Mouse (Mus musculus) gastrocnemius, adult 8-10 months (tissue): ENCODE results near the gene Eps15. TPM values are rescaled to one million over a fixed set of nuclear protein-coding genes. Genes with fewer than 3 reads are reported as not detected.

ENCODE experiments used
- DNase-seq, 2 experiments: peaks; one replicate each; pipeline ENCODE4 v3.0.0; 2022; ENCODE audit warnings: low spot score in 2 of 2
- total RNA-seq, 4 experiments: library from RNA; stranded (reverse); gene quantifications; 2 replicates each; pipeline ENCODE4 v1.2.4; 2022

Eps15 gene
- total RNA-seq, 4 experiments from 2014 or later, result 80.2 to 94.6 (median 83.7) TPM

DNA sequence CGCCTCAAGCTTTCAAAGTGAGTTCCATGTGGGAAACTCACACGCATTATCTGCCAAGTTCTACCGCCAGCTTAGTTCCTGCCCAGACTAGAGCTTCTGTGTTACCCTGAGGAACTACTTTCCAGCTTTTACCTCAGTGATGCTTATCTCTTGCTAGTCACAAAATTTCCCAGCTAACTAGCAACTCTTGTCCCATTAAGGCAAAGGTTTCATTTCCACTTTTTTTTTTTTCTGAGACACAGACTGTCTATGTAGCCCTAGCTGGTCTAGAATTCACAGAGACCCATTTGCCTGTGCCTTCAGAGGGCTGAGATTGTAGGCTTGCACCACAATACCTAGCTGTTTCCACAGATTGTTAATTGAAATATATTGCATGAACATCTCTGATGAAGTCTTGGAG, 12.6 kb upstream of the Eps15 start:
- no peak for DNase-seq

DNA sequence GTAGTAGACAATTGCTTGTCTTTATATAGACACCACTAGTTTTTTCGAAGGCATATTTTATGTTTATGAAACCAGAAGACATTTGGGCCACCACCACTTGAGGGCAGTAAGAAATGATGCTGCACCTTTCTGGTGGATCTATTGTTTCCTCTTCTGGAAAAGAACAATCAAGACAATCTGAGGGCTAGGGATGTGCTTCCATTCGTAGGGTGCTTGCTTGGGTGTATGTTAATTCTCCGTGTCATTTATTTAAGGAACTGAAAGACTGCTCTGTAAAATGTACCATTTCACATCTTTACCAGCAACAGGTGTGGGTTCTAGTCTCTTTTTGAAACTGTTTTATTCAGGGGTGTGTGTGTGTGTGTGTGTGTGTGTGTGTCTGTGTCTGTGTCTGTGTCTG, 11.2 kb upstream of the Eps15 start:
- no peak for DNase-seq

DNA sequence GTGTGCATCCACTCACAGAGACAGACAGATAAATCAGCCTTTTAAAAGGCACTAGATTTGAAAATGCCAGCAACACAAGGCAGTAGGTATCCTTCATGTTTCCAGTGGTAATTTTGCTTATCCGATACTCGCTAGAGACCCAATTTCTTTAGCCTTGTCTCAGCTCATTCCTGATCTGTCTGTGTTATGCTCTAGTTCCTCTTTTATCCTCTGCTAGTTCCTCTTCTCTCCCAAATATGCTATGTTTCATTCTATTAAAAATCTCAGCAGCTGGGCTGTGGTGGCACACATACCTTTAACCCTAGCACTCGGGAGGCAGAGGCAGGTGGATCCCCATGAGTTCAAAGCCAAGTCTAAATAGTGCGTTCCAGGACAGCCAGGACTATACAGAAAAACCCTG, 8.3 kb upstream of the Eps15 start:
- no peak for DNase-seq

- DNase-seq, result no peak
Observed at GRCm38 (mm10) chr4:109273586-109274240, 6.4 kb upstream of the Eps15 start.

DNA sequence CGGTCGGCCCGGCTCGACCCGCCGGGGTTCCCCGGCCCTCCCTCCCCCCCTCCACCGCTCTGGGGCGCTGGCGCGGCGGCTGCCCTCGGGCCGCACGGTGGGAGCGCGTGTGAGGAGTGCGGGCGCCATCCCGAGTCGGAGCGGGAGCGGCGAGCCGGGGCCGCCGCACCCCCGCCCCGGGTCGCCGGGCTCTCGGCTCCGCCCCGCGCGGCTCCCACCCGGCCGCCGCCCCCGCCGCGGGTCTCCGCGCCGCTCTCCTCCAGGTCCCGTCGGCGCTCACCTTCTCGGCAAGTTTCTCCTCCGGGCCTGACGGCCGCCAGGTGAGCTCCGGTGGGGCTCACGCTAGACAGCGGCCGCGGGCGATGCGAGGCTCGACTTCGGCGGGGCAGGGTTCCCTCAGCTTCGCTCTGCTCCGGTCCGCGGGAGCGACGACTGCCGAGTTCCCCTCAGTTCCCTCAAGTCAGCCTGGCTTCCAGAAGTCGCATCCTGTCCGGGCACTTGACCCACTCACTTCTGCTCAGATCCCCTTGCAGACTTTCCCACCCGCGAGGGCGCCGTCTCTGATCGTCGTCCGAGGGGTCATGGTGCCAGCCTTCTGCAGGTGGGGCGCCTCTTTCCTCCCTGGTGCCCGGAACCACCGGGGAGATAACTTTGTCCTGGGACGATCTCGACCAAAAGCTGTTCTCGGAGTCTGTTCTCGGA, 542 bp downstream of the Eps15 start:
- peak in 1 of 2 experiments; percentile 8 for DNase-seq

DNA sequence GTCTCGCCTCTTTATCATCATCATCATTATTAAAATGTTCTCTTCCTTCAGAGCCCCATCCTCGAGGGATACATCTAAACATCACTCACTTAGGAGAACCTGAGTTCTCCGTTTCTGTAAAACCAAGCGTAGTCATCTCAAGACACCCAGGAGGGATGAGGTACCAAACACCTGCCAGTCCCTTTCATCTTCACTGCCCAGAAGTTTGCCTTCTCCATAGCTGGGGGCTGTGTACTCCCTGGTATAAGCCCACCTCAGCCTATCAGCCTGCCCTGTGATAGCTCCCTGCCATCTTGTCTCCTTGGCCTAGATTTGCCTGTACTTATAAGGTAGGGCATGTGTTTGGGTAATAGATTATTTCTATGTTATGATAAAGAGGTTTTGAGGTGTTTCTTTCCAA, 1.1 kb downstream of the Eps15 start:
- no peak for DNase-seq

GRCm38 (mm10) chr4:109281946-109282345, 1.9 kb downstream of the Eps15 start:
- no peak for DNase-seq

- DNase-seq, result no peak
Observed at GRCm38 (mm10) chr4:109294629-109295028, 14.6 kb downstream of the Eps15 start.

DNA sequence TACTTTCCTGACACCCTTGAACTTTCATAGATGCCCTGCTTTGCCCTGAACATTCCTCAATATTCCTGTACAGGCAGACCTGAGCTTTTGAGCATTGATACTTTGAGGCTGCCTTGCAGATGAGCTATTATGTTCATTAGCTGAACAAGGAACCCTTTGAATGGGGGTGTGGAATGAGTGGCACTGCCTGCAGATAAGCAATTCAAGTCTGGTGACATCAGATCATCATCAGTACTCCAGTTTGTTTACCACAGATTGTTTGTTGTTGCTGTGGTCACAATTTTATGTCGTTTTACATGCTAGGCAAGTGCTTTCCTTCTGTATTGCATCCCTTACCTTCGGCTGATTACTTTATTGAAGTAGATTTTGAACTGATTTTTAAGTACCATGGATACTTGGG, 16.4 kb downstream of the Eps15 start:
- no peak for DNase-seq

- no peak for DNase-seq
Observed at GRCm38 (mm10) chr4:109299136-109299535, 19.1 kb downstream of the Eps15 start.

DNA sequence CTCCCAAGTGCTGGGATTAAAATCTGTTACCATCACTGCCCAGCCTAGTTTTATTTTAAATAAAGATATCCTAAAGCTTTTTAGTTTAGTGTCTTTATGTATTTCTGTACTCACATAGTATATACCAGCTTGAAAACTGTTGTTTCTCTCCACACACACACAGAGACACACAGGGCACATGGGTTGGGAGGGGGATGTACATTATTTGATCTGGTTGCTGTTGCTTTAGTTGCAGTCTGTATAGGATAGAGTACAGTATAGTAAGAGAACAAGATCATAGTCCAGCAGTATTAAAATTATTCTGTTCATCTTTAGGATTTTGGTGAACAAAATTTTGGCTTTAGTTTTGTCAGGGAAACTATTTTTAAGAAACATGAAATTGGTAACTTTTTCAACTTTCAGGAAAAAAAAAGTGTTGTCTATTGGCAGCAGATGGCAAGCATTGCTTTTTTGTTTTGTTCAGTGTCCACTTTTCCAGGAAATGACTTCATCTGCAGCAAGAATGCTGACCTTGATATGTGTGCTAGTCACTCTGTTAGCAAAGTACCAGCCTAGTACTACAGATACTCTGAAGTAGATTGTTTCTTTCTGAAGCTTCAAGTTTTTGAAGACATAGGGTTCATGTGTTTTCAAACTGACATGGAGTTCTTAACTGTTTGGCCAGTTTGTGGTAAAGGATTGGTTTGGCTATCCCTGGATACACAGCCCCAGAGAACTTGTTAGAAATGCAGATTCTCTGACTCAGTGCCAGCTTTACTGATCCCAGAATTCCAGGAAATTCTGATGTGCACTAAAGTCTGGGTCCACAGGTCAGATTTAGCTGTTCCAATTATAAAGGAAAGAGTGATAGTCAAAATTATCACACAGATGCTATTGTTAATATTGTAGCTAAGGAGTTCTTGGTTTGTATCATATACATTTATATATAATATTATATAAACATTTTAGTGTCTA, 37.1 kb downstream of the Eps15 start:
- no peak for DNase-seq

DNA sequence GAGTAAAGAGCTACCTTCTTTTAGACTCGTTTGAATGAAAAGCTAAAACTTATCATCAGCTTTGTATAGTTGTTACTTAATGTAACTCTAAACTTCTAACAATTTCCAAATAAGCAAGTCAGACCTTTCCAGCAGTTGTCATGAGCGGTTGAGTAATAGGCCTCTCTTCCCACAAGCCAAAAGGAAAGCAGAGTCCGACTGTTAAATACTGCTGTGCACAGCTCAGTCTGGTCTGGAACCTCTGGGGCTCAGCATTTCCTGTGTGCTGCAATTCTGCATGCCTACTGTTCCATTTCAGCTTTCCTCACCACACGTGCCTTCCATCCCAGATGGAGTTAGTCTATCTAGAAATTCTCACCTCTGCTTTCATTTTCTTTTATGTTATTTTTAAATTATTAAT, 56.7 kb downstream of the Eps15 start:
- peak in 1 of 2 experiments; percentile 4 for DNase-seq

- no peak for DNase-seq
Observed at GRCm38 (mm10) chr4:109341222-109341621, 61.2 kb downstream of the Eps15 start.

GRCm38 (mm10) chr4:109342783-109343485, 62.9 kb downstream of the Eps15 start:
- no peak for DNase-seq

- no peak for DNase-seq
Observed at GRCm38 (mm10) chr4:109343909-109344308, 63.8 kb downstream of the Eps15 start.

GRCm38 (mm10) chr4:109378107-109378506, 98.0 kb downstream of the Eps15 start:
- DNase-seq, result no peak

GRCm38 (mm10) chr4:109382457-109382856, 102.4 kb downstream of the Eps15 start:
- no peak for DNase-seq

DNA sequence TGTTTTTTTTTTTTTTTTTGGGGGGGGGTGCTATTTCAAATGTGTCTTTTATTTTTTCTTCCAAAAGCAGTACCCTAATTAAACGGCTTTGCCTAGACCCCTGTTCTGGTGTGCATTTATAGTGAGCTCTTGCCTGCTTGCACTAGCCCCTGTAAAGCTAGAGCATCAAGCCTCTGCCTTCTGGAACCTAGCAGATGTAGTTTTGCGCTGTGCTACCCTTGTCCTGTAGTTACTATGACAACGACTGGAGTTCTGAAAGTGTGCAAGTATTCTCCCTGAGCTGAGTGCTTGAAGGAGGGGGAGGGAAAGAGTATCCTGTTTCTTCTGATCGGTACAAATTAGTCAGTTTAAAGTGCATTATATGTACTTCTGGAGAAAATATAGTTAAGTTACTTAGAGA, 105.5 kb downstream of the Eps15 start:
- no peak for DNase-seq

DNA sequence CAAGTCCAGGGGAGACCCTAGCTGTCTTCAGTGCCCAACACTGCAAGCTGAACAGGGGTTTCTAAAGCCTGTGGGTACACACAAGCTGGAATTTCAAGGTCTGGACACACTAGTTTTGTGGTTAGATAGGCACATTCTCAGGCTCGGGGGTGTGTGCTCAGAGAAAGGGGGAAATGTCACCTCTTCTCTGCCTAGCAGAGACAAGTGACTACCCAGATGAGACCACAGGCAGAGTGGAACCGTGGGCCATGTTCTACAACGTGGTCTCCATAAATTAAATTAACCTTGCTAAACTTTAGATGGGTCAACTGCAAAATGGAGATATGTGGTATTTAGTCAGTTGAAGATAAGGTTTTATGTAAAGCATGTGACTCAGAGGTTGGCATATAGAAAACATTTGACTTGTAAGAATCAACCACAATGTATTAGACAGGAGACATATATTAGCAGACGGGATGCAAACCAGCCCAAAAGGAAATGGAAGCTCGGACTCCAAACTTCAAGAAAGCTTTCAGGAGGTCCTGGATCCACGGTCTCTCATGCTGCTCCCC, 113.2 kb downstream of the Eps15 start:
- no peak for DNase-seq

GRCm38 (mm10) chr4:109393902-109394301, 113.8 kb downstream of the Eps15 start:
- no peak for DNase-seq
